Comparison of ENCODE assay signal across 37 mouse cellular contexts in genomic region chr9:64126121-64126520, GRCm38 (mm10). TPM values are rescaled to one million over a fixed set of nuclear protein-coding genes. Genes with fewer than 3 reads are reported as not detected.
DNase-seq lines count a peak whose midpoint lies in the region; ATAC-seq lines count a peak whose summit lies in the region.
"Had no signal": no experiment of that assay in that cellular context is flagged by ENCODE, and none has a peak within 500 bp of the region (broad histone marks: within the 10 kb centered on the region; RNA-seq: fewer than 3 reads in every experiment).

No protein-coding gene starts in this region.

- no peak overlapping the region for H3K27ac ChIP-seq in heart, embryonic 15.5 days
- no peak overlapping the region for H3K27ac ChIP-seq in hindbrain, embryonic 16.5 days (ENCODE audit: low read depth, low read length)
- H3K27ac ChIP-seq: gastrocnemius, adult 2 months; hindbrain, embryonic 10.5 days; hindbrain, embryonic 15.5 days; limb, embryonic 12.5 days; lung, embryonic 15.5 days had no signal

- no peak overlapping the region for H3K4me3 ChIP-seq in heart, embryonic 15.5 days
- no peak overlapping the region for H3K4me3 ChIP-seq in hindbrain, embryonic 16.5 days (ENCODE audit: low read length)
- H3K4me3 ChIP-seq: embryonic facial prominence, embryonic 13.5 days; erythroblast, embryonic 14.5 days; gastrocnemius, adult 2 months; hindbrain, embryonic 10.5 days; hindbrain, embryonic 15.5 days; limb, embryonic 12.5 days; lung, embryonic 15.5 days; stomach, embryonic 15.5 days had no signal

- intact Hi-C loops in heart, postnatal 36 days (cut with DNase I) = no loop called here

- WGBS in heart, embryonic 15.5 days = 51% methylated on average over 12 of the region's 12 CpGs
- 74% methylated on average over 12 of the region's 12 CpGs for WGBS in hindbrain, embryonic 16.5 days

- peaks cover 9% of the 10 kb centered on the region; the same call in 1 of the 2 replicates for H3K4me1 ChIP-seq in heart, embryonic 15.5 days (replicated peaks)
- H3K4me1 ChIP-seq in hindbrain, embryonic 16.5 days (ENCODE audit: control insufficient read depth, insufficient read depth, low read depth, low read length) = no peaks in the 10 kb centered on the region
- H3K4me1 ChIP-seq: hindbrain, embryonic 15.5 days; stomach, embryonic 15.5 days had no signal

- H3K4me2 ChIP-seq in heart, embryonic 15.5 days = peak overlapping the region; percentile 13; the same call in 1 of the 2 replicates
- no peak overlapping the region for H3K4me2 ChIP-seq in hindbrain, embryonic 16.5 days (ENCODE audit: low read length)
- H3K4me2 ChIP-seq: embryonic facial prominence, embryonic 13.5 days; hindbrain, embryonic 15.5 days; limb, embryonic 12.5 days; liver, embryonic 11.5 days; lung, embryonic 15.5 days; stomach, embryonic 15.5 days had no signal

- H3K9ac ChIP-seq in heart, embryonic 15.5 days = no peak overlapping the region
- H3K9ac ChIP-seq in hindbrain, embryonic 16.5 days (ENCODE audit: low read depth, low read length) = no peak overlapping the region
- H3K9ac ChIP-seq: embryonic facial prominence, embryonic 13.5 days; hindbrain, embryonic 15.5 days; limb, embryonic 12.5 days; lung, embryonic 15.5 days; stomach, embryonic 15.5 days had no signal

- H3K27me3 ChIP-seq in heart, embryonic 15.5 days = no peaks in the 10 kb centered on the region
- no peaks in the 10 kb centered on the region for H3K27me3 ChIP-seq in hindbrain, embryonic 16.5 days (replicated peaks; ENCODE audit: control insufficient read depth, insufficient read depth, low read length)
- H3K27me3 ChIP-seq: embryonic facial prominence, embryonic 13.5 days; hindbrain, embryonic 15.5 days; limb, embryonic 12.5 days; lung, embryonic 15.5 days; stomach, embryonic 15.5 days had no signal

- no peaks in the 10 kb centered on the region for H3K36me3 ChIP-seq in heart, embryonic 15.5 days
- no peaks in the 10 kb centered on the region for H3K36me3 ChIP-seq in hindbrain, embryonic 16.5 days (ENCODE audit: control insufficient read depth, insufficient read depth, low read length)
- H3K36me3 ChIP-seq: embryonic facial prominence, embryonic 13.5 days; hindbrain, embryonic 10.5 days; hindbrain, embryonic 15.5 days; limb, embryonic 12.5 days; lung, embryonic 15.5 days; stomach, embryonic 15.5 days had no signal

- H3K9me3 ChIP-seq in heart, embryonic 15.5 days (replicated peaks) = no peaks in the 10 kb centered on the region
- no peaks in the 10 kb centered on the region for H3K9me3 ChIP-seq in hindbrain, embryonic 16.5 days (ENCODE audit: control insufficient read depth, low read length)
- H3K9me3 ChIP-seq: embryonic facial prominence, embryonic 13.5 days; hindbrain, embryonic 10.5 days; hindbrain, embryonic 15.5 days; limb, embryonic 12.5 days; lung, embryonic 15.5 days; stomach, embryonic 15.5 days had no signal

- no peak for ATAC-seq in heart, embryonic 15.5 days (replicated peaks; ENCODE audit: insufficient number of reproducible peaks, insufficient read depth, low FRiP score, low read depth)
- ATAC-seq in common myeloid progenitor, adult 5-6 weeks (replicated peaks; ENCODE audit: low read depth, poor library complexity, severe bottlenecking) = peak; percentile 60; the same call in 1 of the 2 replicates
- no peak for ATAC-seq in hindbrain, embryonic 16.5 days
- ATAC-seq: CD4-positive, CD25-positive, alpha-beta regulatory T cell, adult 4 months; forebrain, embryonic 16.5 days had no signal

- no peak for DNase-seq in heart, postnatal 36 days
- DNase-seq in retina, postnatal 1 day = peak; percentile 12
- no peak for DNase-seq in retina, embryonic 14.5 days (ENCODE audit: low spot score)
- no peak for DNase-seq in adrenal gland, adult 2 months
- DNase-seq: cerebellum, adult 9-10 months; cerebellum, postnatal 36 days; embryo, embryonic 11 days; kidney, adult 2 months; kidney, postnatal 14 days; layer of hippocampus, adult 9-11 months; lung, postnatal 4 days; midbrain, embryonic 14.5 days; right cerebral cortex, postnatal 25 days; thymus, postnatal 14 days had no signal

RNA-seq across cellular contexts. Expression of gene Lctl, which starts 9.2 kb away (rescaled TPM):
- 0.13 TPM in 1 of 2 replicates, not detected in the other for polyA plus RNA-seq in heart, embryonic 15.5 days (2015; fragmentation: Nextera tagmentation; extraction: Ambion mirVana)
- total RNA-seq in heart, postnatal 36 days (2021) = not detected
- 0.18 TPM in 1 of 2 replicates, not detected in the other for total RNA-seq in common myeloid progenitor, adult 5-6 weeks (2017)
- total RNA-seq in adrenal gland, adult 2 months (2021) = under 1 TPM; 0.55 to 0.72 TPM
- polyA plus RNA-seq in adrenal gland, adult 2 months (2012; rRNA removed) = 6.9 and 10.6 TPM in 2 replicates
- polyA plus RNA-seq in hindbrain, embryonic 16.5 days (2015; fragmentation: Nextera tagmentation; extraction: Ambion mirVana) = not detected in 2 replicates
- total RNA-seq: gastrocnemius, postnatal 36 days; left cerebral cortex, adult 18-20 months; left cerebral cortex, postnatal 14 days; monocyte, adult 5-6 weeks had no signal
- polyA plus RNA-seq: CD4-positive, CD25-positive, alpha-beta regulatory T cell, adult 4 months; embryonic facial prominence, embryonic 13.5 days; erythroblast, embryonic 14.5 days; forebrain, embryonic 11.5 days; forebrain, embryonic 16.5 days; heart, postnatal 0 days; hindbrain, embryonic 10.5 days; hindbrain, embryonic 15.5 days; intestine, embryonic 14.5 days; limb, embryonic 12.5 days; liver, embryonic 11.5 days; liver, embryonic 16.5 days; lung, embryonic 15.5 days; midbrain, embryonic 14.5 days; neural tube, embryonic 14.5 days; stomach, embryonic 15.5 days had no signal

RNA-seq across cellular contexts. Expression of gene Zwilch, which starts 46.8 kb away (rescaled TPM):
- polyA plus RNA-seq in heart, embryonic 15.5 days (2015; fragmentation: Nextera tagmentation; extraction: Ambion mirVana) = 14.7 and 19.2 TPM in 2 replicates
- total RNA-seq in heart, postnatal 36 days (2021) = under 1 TPM; 0.61 to 0.79 TPM
- total RNA-seq in common myeloid progenitor, adult 5-6 weeks (2017) = 136 and 138 TPM in 2 replicates
- total RNA-seq in adrenal gland, adult 2 months (2021) = 1 to 10 TPM; 2.1 to 5.4 TPM
- polyA plus RNA-seq in adrenal gland, adult 2 months (2012; rRNA removed) = 0.50 and 0.55 TPM in 2 replicates
- 6.6 and 9.4 TPM in 2 replicates for polyA plus RNA-seq in hindbrain, embryonic 16.5 days (2015; fragmentation: Nextera tagmentation; extraction: Ambion mirVana)

RNA-seq across cellular contexts. Expression of gene Rpl4, which starts 47.1 kb away (rescaled TPM):
- 648 and 701 TPM in 2 replicates for polyA plus RNA-seq in heart, embryonic 15.5 days (2015; fragmentation: Nextera tagmentation; extraction: Ambion mirVana)
- 100 to 1,000 TPM; 454 to 482 TPM for total RNA-seq in heart, postnatal 36 days (2021)
- total RNA-seq in common myeloid progenitor, adult 5-6 weeks (2017) = 3,431 and 3,472 TPM in 2 replicates
- total RNA-seq in adrenal gland, adult 2 months (2021) = 1,000 to 10,000 TPM in 1 of 2 experiments, 100 to 1,000 TPM in 1; 966 to 1,016 TPM
- polyA plus RNA-seq in adrenal gland, adult 2 months (2012; rRNA removed) = 83.8 and 120 TPM in 2 replicates
- polyA plus RNA-seq in hindbrain, embryonic 16.5 days (2015; fragmentation: Nextera tagmentation; extraction: Ambion mirVana) = 580 and 585 TPM in 2 replicates

RNA-seq across cellular contexts. Expression of gene Snapc5, which starts 53.0 kb away (rescaled TPM):
- 29.6 and 29.9 TPM in 2 replicates for polyA plus RNA-seq in heart, embryonic 15.5 days (2015; fragmentation: Nextera tagmentation; extraction: Ambion mirVana)
- 10 to 100 TPM; 21.8 to 22.6 TPM for total RNA-seq in heart, postnatal 36 days (2021)
- 37.7 and 44.9 TPM in 2 replicates for total RNA-seq in common myeloid progenitor, adult 5-6 weeks (2017)
- 10 to 100 TPM; 26.0 to 28.5 TPM for total RNA-seq in adrenal gland, adult 2 months (2021)
- polyA plus RNA-seq in adrenal gland, adult 2 months (2012; rRNA removed) = 2.1 and 2.2 TPM in 2 replicates
- polyA plus RNA-seq in hindbrain, embryonic 16.5 days (2015; fragmentation: Nextera tagmentation; extraction: Ambion mirVana) = 32.2 and 40.1 TPM in 2 replicates

Comparison
In these comparisons a context has a peak if more than half of its experiments do, and no peak if none do; other contexts are left out.
1. RNA of gene Zwilch, which starts 46.8 kb away (total RNA-seq): 136 to 138 TPM in common myeloid progenitor, adult 5-6 weeks; 2.1 to 5.4 TPM in adrenal gland, adult 2 months and 0.61 to 0.79 TPM in heart, postnatal 36 days; every median in the first group is over 10 times any median in the second.